Mouse (Mus musculus): ENCODE data around the gene Gm9745. TPM values are rescaled to one million over a fixed set of nuclear protein-coding genes. Genes with fewer than 3 reads are reported as not detected.
"Not testable (repeated sequence)": the region's sequence is repeated elsewhere in the genome, so short reads cannot be mapped to it uniquely, and the experiment has no call there.

Gene Gm9745
- polyA plus RNA-seq, 1 experiment from 2014 or later, result not detected

DNA sequence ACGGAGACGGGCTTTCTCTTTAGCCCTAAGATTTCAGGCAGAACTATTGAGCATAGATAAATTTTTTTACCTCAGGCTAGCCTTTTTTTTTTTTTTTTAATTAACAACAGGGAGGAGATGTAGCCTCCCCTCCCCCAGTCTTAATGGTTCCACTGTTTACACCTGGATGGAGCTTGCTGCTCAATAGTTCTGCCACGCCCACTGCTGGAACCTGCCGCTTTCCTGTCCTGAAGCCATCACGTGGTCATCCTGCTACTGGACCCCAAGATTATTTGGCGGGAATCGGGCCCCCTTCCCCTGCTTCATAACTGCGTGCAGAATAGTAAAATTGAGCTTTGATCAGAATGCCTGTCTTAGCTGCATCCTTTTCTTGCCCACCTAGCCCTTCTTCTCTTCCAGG lies 34.1 kb downstream of the Gm9745 start:
- DNase-seq (ENCODE audit: low spot score), result not testable (repeated sequence)

DNA sequence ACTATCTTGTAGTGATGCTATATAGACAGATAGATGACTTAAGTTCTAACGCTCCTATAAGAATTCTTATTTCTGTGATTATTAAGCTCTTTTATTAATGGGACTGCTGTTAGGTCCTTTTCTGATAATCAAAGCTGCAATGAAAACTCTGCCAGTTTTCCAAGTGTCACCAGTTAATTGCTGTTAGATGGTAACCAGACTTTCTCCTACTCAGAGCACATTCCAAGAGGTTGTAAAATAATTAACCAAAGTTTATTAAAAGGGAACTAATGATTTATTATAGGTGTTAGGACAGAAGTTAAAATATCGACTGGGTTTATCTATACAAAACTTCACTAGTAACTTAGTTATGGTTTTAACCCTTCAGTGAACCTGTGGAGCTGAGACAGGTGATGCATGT lies 42.0 kb downstream of the Gm9745 start:
- DNase-seq (ENCODE audit: low spot score), result not testable (repeated sequence)

Small RNA genes within 50 kb of the gene (microRNA-seq; reads per million reads assigned to microRNA genes)
- gene Gm22750 (ENCODE audit: borderline number of aligned reads), result not detected

Other genes with a start within 250 kb of the Gm9745 start
- gene Wdr37, start 76.3 kb downstream of the Gm9745 start, polyA plus RNA-seq (2015; fragmentation: Nextera tagmentation; extraction: Ambion mirVana), result 26.4 and 28.3 TPM in 2 replicates
- gene Idi1, start 62.7 kb downstream of the Gm9745 start, polyA plus RNA-seq (2015; fragmentation: Nextera tagmentation; extraction: Ambion mirVana), result 68.6 and 84.7 TPM in 2 replicates
- gene Idi2, start 4.6 kb upstream of the Gm9745 start, polyA plus RNA-seq (2015; fragmentation: Nextera tagmentation; extraction: Ambion mirVana), result 0.73 and 0.88 TPM in 2 replicates
- gene Gtpbp4, start 47.9 kb upstream of the Gm9745 start, polyA plus RNA-seq (2015; fragmentation: Nextera tagmentation; extraction: Ambion mirVana), result 89.1 and 93.2 TPM in 2 replicates
- 31.1 and 33.2 TPM in 2 replicates for gene Larp4b, start 145.7 kb upstream of the Gm9745 start, polyA plus RNA-seq (2015; fragmentation: Nextera tagmentation; extraction: Ambion mirVana)